Mouse (Mus musculus): ENCODE measurements around the gene Serinc2.

Gene Serinc2

DNA sequence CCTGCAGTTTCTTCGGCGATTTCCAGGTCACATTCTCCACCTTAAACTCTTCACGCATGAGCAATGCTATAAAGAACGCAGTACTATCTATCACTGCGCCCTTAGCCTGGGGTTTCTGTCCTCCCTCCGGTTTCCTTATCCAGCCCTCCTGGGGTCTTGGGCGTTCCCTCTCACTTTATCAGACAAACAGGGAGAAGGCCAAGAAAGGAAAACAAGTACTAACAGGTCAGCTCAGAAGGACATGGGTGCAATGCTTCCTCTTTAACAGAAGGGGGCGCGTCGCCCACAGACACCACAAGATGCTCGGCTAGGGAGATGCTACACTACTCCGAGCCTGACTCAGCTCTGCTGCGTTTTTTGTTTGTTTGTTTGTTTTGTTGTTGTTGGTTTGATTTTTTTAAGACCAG lies 18.1 kb upstream of the Serinc2 start:
- in situ Hi-C loops (cut with MboI, MseI) = no loop called here

DNA sequence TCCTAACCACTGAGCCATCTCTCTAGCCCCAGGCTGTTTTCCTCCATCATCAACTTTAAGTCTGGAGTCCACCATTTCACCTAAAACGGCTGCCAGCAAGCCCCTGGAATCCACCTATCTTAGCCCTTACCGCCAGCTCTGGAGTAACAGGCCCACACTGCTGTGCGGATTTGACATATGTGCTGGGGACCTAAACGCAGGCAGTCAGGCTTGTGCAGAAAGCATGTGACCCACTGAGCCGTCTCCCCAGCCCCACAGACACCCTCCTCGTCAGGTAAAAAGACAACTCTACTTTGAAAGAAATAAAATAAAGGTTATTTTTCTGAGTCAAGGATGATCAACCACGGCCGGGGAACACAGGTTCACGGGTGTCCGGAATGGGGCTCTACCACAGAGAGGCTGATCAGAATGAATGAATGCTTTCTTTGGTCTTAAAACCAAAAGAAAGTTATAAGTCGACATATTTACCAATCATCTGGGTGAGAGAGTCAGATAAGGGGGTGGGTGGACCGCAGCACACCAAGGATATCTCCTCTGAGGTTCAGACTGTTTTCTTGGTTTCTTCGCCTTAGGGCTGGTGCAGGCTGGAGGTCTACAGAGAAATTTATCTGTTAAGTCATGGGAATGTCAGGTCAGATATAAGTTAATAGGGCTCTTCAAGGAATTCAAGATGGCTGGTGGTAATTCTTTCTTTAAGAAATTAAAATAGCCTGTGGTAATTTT lies 17.4 kb upstream of the Serinc2 start:
- in situ Hi-C loops (cut with MboI, MseI) = no loop called here

DNA sequence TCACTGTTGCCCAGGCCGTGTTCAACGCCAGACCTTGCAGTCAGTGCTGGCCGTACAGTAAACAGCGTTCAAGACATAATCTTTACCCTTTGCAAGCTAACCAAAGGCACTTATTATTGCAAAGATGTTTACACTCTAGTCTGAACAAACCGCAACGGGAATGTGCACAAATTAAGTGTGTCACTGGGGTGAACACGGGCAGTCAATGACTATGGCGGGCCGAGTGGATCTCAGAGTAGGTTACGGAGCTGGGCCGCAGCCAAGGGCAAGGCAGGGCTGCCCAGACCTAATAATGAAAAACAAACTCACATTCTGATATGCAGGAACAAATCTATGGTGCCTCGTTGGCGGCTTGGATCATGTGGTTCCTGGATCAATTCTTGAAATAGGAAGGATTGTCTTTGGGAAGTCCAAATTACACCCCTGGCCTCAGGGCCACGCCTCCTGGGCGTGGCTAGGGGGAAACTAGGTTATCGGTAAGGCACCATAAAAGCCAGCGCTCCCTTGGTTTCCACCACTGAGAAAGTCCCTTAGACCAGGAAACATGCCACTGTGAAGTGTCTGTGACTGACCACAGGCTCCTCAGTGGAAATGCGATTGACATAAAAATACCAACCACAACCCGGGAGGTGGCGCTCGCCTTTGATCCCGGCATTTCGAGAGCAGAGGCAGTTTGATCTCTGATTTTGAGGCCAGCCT lies 16.2 kb upstream of the Serinc2 start:
- in situ Hi-C loops (cut with MboI, MseI) = no loop called here

DNA sequence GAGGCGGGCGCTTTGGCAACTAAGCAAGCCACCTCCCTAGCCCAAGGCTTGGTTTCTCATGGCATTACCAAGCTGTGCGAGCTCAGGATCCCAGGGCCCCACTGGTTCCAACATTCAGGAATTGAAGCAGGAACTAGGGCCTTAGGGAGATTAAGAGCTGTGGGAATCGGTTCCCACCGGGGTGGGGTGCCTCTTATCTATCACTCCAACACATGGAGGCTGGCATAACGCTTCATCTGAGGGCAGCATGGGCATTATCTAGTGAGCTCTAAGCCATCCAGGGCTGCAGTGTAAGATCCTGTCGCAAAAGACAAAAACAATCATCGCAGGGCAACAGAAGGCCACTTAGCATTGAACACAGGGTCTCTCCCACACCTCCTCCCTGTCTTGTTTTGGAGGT lies 15.5 kb upstream of the Serinc2 start:
- in situ Hi-C loops (cut with MboI, MseI) = no loop called here

DNA sequence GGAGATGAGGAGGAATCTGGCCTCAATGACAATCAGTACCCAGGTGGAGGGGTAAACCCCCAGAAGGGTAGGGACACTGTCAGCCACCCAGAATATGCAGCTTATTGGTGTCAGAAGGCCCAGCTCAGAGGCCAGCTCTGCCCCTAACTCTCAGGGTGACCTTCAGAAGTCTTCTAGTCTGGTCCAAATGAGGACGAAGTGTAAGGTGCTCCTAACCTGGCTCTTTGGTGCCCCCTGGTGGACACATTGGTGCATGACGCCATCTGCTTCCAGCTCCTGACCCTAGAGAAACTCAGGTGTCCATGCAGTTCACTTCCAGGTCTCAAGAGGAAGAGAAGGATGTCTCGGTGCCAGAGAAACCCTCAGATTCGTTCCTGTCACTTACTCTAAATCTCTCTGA lies 13.3 kb upstream of the Serinc2 start:
- in situ Hi-C loops (cut with MboI, MseI) = no loop called here

DNA sequence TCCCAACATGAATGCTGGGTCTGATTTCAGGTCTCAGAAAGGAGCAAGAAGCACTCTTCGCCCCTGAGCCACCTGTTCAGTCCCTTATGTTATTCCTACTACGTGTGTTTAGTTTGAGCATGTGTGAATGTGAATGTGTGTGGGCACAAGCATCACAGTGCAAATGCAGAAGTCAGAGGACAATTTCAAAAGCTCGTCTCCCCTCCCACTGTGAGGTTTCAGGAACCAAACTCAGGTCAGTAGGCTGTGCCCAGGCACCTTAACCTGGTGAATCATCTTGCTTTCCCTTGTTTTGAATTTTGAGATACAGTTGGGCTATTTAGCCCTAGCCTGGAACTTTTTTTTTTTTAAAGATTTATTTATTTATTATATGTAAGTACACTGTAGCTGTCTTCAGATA lies 10.8 kb upstream of the Serinc2 start:
- in situ Hi-C loops (cut with MboI, MseI) = no loop called here

DNA sequence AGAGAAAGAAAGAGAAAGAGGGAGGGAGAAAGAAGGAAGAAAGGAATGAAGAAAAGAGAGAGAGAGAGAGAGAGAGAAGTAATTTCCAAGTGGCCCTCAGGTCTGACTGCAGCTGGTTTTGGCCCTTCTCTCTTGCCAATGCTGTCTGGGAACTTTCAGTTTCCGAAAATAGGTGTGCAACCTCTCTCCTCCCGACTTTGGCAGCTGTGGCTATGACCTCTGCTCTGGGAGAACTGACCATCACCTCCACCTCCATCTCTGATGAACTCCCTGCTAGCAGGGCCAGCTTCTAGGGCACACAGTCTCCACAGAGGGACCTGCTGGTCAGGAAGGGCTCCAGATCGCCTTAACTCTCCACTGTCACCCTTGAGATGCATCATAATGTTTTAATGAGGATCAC lies 7.5 kb upstream of the Serinc2 start:
- in situ Hi-C loops (cut with MboI, MseI) = no loop called here

DNA sequence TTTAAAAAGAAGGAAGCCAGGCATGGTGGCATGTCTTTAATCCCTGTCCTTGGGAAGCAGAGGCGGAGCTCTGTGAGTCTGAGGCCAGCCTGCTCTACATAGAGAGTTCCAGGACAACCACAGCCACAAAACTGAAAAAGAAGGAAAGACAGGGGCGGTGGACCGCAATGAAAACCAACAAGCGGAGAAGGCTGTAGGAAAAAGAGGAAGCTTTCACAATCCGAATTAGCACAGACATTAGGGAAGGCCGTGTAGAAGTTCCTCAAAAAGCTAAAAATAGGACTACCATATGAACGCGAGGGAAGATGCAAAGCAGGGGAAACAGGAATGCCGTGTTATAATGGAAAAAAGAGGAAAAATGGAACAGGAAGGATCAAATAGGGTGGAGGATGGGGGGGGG lies 4.8 kb upstream of the Serinc2 start:
- in situ Hi-C loops (cut with MboI, MseI) = no loop called here

DNA sequence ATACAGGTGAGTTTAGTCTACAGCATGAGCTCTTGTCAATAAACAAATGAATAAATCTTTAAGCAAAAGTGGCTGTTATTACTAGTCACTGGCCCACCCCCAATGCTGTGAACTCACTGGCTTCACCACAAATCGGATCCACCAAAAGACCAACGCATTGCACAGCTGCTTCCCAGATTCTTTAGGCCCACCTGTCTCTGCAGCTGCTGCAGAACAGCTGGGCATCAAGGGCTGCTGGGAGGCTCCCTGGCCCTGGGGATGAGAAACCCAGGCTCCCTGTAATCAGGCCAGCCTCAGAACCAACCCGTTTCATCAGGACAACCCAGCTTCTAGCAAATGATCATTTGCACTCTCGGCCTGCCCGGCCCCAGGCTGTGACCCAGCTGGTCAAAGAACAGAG lies 3.9 kb upstream of the Serinc2 start:
- in situ Hi-C loops (cut with MboI, MseI) = no loop called here

DNA sequence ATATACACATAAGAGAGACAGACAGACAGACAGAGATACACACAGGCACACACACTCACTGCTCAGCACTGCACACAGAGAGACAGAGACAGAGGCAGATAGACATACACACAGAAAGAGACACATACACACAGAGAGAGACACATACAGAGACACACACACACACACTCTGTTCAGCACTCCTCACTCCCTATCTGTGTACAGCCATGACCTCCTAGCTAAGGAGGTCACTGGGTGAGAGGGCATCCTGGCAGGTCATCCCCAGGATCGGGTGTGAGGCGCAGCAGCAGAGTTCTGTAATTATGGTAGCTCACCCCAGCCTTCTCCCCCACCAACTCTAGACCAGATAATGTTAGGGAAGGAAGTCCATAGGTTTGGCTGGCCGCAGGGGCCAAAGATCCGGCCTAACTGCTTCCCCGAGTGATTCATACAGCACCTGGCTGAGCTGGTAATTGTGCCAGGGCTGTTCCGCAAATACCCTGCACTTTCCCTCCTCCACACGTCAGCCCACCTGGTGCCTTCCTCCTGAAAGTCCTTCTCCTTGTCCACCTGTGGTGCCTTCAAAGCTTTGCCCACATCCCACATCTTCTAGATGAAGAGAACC lies 2.3 kb downstream of the Serinc2 start:
- in situ Hi-C loops (cut with MboI, MseI) = no loop called here

DNA sequence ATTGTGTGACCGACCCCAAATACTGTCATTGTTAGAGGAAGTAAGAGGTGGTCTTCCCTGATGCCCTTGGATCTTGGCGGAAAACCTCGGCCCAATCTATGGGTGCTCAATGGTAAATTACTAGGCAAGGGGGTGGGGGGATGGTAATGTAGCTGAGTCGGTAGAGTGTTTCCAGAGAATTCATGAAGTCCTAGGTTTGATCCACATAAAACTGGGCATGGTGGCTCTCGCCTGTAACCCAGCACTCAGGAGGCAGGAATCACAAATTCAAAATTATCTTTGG lies 3.2 kb downstream of the Serinc2 start:
- in situ Hi-C loops (cut with MboI, MseI) = no loop called here

DNA sequence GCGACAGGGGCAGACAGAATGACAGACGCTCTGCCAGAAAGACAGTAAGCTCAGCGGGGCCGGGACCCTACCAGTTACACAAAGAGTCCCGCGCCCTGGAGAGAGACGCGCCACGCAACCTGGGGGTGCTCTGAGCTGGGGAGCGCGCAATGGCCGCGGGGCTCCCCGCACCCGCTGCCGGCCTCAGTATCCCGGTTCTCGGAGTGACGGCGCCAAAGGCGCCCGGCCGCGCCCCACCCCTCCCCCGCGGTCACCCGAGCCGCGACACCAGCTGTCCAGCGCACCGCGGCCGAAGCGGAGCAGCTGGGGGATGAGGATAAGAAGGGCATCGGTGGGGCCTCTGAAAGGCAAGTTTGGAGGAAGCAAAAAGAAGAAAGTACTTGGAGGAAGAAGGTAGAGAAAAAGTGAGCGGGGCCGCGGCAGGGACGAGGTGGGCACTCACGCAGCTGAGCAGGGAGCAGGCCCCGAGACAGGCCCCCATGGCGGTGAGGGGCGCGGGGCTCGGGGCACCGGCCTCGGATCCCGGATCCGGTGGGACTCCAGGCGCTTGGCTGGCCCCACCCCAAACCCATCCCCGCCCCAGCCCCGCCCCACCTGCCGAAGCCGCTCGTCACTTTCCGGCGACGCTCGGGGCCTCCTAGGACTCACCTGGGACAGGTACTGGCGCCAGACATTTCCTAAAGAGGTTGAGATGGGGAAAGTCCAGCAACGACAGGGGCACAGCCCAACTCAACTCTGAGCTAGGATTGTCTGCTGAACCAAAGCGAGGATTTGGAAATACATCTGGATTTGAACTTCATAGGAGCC lies 3.8 kb downstream of the Serinc2 start:
- in situ Hi-C loops (cut with MboI, MseI) = no loop called here

DNA sequence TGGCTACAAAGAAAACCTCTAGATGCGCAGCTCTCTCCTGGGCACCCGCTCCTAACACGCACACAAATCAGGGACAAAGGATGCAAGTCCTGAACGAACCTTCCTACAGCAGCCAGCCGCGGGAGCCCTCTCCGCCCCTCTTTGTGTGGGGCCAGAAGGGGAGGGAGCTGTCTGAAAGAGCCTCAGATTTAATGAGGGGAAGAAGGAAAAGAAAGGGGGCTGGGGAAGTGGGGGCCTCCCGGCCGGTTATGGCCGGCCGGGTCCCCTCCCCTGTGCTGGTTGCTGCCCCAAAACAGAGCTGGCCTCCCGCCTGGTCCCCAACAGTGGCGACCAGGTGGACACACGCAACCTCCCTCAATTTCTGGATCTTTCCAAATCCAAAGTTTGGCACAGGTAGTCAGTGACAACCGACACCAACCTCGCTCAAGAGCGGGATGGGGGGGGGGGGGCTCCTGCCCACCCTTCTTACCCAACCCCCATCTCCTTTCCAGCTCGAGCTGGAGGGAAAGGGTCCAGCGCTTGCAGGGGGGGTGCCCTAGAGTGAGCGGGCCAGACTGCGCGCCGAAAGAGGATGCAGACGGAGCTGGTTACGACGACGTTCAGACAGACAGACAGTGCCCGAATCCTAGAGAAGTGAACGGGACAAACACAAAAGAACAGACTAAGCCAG lies 4.5 kb downstream of the Serinc2 start:
- in situ Hi-C loops (cut with MboI, MseI) = no loop called here

DNA sequence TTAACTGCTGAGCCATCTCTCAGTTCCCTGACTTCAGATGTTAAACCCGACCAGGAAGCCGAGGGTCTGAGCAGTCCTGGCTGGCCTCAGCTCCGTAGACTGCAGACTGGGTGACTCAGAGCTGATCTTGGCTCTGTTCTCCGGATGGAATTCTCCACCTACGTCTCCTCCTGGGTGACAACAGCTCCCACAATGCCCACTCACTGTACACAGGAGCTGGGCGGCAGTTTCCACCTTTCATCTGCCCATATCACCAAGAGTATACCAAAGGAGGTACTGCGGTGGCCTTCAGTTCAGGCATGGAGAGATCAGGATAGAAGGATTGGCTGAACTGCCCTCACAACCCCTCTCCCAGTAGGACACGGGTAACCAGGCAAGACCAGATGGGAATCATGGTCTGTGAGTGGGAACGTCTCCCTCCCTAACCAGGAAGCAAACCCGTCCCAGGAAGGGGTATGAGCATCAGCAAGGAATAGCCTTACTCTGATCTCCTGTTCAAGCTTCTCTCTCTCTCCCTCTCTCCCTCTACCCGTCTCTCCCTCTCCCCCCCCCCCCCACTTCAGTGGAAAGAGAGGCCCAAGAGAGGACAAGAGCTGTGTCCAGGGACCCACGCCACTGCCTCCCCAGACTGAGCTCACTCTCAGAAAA lies 5.2 kb downstream of the Serinc2 start:
- in situ Hi-C loops (cut with MboI, MseI) = no loop called here

DNA sequence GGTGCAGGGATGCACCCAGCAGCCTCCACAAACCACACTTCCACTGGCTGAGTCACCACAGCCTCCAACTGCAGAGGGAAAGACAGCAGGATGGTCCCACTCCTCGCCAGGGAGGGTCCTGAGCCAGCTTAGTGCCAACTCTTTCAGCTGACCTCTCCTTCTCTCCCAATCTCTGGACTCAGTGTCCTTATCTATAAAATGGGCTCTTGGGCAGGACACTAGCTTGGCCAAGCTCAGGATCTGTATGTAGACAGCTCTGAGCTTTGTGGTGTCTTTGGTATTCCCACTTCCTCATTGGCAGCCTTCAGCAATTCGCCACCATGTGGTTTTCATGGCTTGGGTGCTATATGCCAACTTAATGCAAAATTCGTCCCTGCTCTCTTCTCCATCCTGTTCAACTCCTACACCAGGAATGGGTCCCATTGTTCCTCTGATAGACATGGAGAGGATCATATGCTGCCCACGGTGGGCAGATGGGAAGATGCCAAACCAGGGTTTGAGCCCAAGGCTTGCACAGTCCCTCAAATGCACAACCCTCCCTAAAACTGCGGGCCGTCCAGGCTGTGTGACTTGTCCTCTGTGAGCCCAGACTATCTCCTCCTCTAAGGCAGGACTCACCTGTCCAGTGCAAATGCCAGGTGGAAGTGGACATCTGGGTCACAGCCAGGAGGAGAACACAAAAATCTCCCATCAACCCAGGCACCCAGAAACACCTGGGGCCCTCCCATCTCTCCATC lies 8.2 kb downstream of the Serinc2 start:
- in situ Hi-C loops (cut with MboI, MseI) = no loop called here

DNA sequence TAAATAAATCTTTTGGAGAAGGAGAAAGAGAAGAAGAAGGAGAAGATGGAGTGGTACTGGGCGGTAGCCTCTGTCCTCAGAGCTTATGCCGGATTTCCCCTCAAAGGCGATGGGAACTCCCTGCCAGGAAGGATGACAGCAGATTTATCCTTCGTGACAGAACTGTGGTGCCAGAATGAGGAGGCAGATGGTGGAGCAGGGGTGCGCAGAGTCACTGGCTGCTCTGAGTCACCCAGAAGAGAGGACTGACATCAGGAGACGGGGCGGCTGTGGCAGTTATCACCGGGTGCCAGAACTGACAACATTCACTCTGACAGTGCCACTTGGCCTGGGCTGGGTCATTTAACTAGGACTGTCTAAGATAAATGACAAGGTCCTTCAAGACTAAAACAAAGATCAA lies 8.9 kb downstream of the Serinc2 start:
- in situ Hi-C loops (cut with MboI, MseI) = no loop called here

DNA sequence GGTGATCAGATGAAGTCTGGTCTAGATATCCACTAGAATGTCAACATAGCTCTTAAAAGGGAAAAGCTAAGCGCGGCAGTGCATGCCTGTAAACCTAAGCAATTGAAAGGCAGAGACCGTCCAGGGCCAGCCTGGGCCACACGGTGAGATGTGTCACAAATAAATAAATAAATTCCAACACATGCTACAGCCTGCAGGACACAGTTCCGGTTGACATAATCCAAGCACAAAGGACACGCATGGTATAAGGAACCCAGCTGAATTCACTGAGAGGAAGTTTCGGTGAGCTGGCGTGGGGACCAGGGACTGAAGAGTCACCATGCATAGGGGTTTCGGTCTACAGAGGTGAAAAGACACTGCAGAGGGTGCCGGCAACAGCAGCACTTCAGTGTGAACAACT lies 10.3 kb downstream of the Serinc2 start:
- in situ Hi-C loops (cut with MboI, MseI) = no loop called here

DNA sequence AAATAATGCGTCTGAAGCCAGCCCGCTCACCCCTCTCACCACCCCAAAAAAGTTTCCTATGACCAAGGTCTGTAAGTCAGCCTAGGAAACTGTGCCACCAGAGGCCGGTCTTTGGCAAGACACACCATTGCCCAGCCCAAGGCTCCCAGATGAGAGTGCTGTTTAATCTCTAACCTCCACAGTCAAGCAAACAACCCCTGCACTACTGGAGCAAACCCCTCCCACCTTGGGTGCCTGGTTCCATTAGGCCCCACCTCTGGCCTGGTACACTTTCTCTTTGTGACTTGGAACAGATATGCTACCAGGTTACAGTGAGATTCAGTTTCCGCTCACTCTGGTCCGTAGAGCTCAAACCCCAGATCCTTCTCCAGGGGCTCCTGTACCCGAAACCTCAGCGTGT lies 11.9 kb downstream of the Serinc2 start:
- in situ Hi-C loops (cut with MboI, MseI) = no loop called here

DNA sequence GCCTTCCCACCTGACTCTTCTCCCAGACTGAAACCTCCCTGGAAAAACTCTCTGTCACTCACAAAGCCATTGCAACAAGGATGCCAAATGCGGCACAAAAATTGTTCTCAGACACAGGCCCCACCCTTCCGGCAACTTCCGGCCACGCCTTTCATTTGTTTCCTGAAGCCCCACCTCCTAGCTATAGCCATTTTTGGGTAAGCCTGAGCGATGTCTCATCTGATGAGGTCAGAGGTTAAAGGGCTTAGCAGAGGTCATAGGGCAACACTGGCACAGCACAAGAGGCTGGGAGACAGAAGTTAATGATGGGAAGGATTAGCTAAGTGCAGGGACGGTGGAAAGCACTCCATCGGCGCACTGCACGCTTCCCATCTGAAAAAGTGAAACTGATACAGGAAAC lies 12.4 kb downstream of the Serinc2 start:
- in situ Hi-C loops (cut with MboI, MseI) = no loop called here

DNA sequence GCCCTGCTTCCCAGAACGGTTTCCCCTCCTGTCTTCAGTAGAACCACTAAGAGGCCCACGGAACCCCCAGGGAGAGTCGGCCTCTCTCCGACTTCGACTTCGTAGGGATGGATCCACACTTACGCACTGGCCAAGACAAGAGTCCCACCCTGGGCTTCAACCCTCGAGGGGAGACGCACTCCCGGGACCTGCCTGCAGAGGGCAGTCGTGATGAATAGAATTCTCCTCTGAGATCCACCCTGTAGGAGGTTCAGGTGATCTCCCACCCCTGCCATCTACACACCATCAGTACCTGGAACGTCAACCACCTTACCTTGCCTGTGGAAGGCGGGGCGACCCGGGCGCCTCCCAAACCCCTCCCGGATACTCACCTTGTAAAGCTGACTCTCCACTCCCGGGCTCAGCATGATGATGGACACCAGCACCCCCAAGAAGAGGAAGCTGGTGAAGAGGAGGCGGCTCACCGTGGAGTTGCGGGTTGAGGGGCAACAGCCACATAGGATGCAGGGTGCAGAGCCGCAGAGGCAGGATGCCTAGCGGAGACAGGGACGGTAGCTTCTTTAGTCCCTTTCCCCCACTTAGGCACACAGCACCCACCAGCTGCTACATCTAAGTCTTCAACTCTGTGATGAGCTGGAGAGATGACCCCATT lies 14.2 kb downstream of the Serinc2 start:
- in situ Hi-C loops (cut with MboI, MseI) = no loop called here

All from regulatory T cell (primary cell).